Mouse (Mus musculus) forebrain, embryonic 14.5 days (tissue): Measurements from ENCODE around the gene Hdac5. TPM values are rescaled to one million over a fixed set of nuclear protein-coding genes. Genes with fewer than 3 reads are reported as not detected.

ENCODE experiments used
- ATAC-seq: fragments of 200-750 bp; cut with Nextera tagmentation; 2 replicates; pipeline ENCODE4 v1.8.0; 2017; ENCODE audit warnings: mild to moderate bottlenecking, moderate library complexity
- DNase-seq: peaks from one replicate; pipeline ENCODE4 v3.0.0-alpha.2; 2015; ENCODE audit warnings: low spot score
- H3K27ac ChIP-seq: fragments of 300-500 bp; sonication (generic); 2 replicates; pipeline ENCODE4 v1.5.1; 2014; ENCODE audit warnings: low read depth, mild to moderate bottlenecking, control low read depth, low read length, moderate library complexity
- H3K27me3 ChIP-seq: fragments of 300-500 bp; sonication (generic); replicated peaks from 2 replicates; pipeline ENCODE4 v1.6.1; 2014; ENCODE audit warnings: low read length, control low read depth, mixed read lengths; ENCODE audit not compliant: control insufficient read depth, insufficient read depth
- H3K36me3 ChIP-seq: fragments of 300-500 bp; sonication (generic); 2 replicates; pipeline ENCODE4 v1.6.1; 2014; ENCODE audit warnings: low read length, control low read depth; ENCODE audit not compliant: control insufficient read depth, insufficient read depth
- H3K4me1 ChIP-seq: fragments of 300-500 bp; sonication (generic); 2 replicates; pipeline ENCODE4 v1.6.1; 2014; ENCODE audit warnings: antibody characterized with exemption, low read length, control low read depth; ENCODE audit not compliant: control insufficient read depth, insufficient read depth
- H3K4me2 ChIP-seq: fragments of 300-500 bp; sonication (generic); 2 replicates; pipeline ENCODE4 v1.6.1; 2014; ENCODE audit warnings: mild to moderate bottlenecking, control low read depth, low read length
- H3K4me3 ChIP-seq: fragments of 300-500 bp; sonication (generic); 2 replicates; pipeline ENCODE4 v1.5.1; 2014; ENCODE audit warnings: low read depth, low read length, control low read depth
- H3K9ac ChIP-seq: fragments of 300-500 bp; sonication (generic); 2 replicates; pipeline ENCODE4 v1.6.1; 2014; ENCODE audit warnings: mild to moderate bottlenecking, low read length, control low read depth, moderate library complexity
- H3K9me3 ChIP-seq: fragments of 300-500 bp; sonication (generic); replicated peaks from 2 replicates; pipeline ENCODE4 v1.6.1; 2016; ENCODE audit warnings: low read length, control low read depth, mixed read lengths; ENCODE audit not compliant: control insufficient read depth
- WGBS: fragments of 180-500 bp; shearing (Covaris S2); extraction: QIAGEN DNeasy Blood & Tissue Kit; methylation state at CpG from one replicate; pipeline ENCODE4 v1.1.7; 2014; 5-methylcytosine and 5-hydroxymethylcytosine counted together
- polyA plus RNA-seq: library from polyadenylated mRNA; unstranded; fragments of >200 nt; fragmentation: Nextera tagmentation; extraction: Ambion mirVana; gene quantifications from 2 replicates; pipeline ENCODE4 v1.2.1, GENCODE M21; 2014

Gene Hdac5
- polyA plus RNA-seq, 1 experiment from 2014 or later: 38.9 TPM

DNA sequence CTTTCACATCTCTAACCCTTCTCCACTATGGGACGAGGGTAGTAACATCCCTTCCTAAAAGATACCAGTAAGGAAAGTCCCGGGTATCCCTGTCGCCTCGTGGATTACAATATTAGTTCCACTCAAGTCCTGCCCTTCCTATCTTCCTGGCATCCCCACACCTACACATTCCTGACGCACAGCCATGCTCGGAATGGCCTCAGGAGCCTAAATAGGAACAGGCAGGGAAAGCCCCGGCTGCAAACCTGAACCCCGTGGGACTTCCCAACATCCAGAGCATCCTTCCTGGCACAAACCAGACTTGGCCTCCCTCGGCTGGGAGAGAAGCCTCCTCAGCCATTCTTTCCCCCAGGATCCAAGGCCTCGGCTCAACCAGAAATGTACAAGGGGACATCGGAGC is 14.5 kb downstream of the Hdac5 start:
- Histone ChIP-seq H3K27me3 (no peaks in the 10 kb centered on the region), H3K4me2 (no peak overlapping the region), H3K9me3 (no peaks in the 10 kb centered on the region), H3K4me3 (no peak overlapping the region), H3K4me1 (peaks cover 45% of the 10 kb centered on the region), H3K36me3 (peaks cover 14% of the 10 kb centered on the region; the same call in 1 of the 2 replicates), H3K9ac (no peak overlapping the region), H3K27ac (no peak overlapping the region)
- WGBS: 80% methylated on average over 11 of the region's 11 CpGs
- DNase-seq (no peak), ATAC-seq (no peak)

DNA sequence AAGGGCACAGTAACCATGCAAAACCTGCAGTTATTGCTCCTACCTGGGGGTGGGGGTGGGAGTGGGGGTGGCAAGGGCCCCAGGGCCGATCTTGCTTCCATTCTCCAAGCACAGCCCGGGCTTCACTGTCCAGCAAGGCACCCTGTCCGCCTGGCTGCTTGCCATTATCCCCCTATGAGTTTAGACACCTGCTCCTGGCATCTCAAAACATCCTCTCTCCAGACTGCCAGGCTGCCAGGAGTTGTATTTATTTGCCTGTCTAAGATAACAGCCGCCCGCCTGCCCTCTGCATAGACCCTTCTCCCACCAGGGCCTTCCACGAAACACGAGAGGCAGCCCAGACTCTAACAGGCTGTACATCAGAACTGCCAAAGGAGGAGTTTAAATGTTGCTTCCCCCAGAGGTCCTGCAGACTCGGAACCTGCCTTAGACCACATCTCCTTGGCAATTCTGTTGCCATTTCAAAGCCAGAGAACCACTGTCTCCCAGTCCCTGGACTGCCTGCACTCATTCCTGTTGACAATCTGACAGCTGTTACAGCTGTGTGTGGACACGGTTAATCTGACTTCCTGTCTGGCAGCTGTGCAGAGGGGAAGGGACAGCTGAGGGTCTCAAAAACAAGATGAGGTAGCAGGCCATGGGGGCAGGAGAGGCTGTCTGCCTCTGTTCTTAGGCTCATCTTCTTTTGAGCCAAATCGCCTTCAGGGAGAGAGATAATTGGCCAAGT is 15.4 kb downstream of the Hdac5 start:
- Histone ChIP-seq H3K4me1 (peaks cover 41% of the 10 kb centered on the region), H3K9ac (no peak overlapping the region), H3K4me2 (no peak overlapping the region), H3K4me3 (no peak overlapping the region), H3K27ac (no peak overlapping the region), H3K36me3 (peaks cover 14% of the 10 kb centered on the region; the same call in 1 of the 2 replicates), H3K27me3 (no peaks in the 10 kb centered on the region), H3K9me3 (no peaks in the 10 kb centered on the region)
- 72% methylated on average over 10 of the region's 10 CpGs for WGBS
- DNase-seq: no peak
- no peak for ATAC-seq

- Histone ChIP-seq H3K9me3 (no peaks in the 10 kb centered on the region), H3K4me3 (no peak overlapping the region), H3K27me3 (no peaks in the 10 kb centered on the region), H3K9ac (no peak overlapping the region), H3K4me2 (no peak overlapping the region), H3K36me3 (peaks cover 10% of the 10 kb centered on the region), H3K27ac (no peak overlapping the region), H3K4me1 (peaks cover 30% of the 10 kb centered on the region)
- ATAC-seq: no peak
- DNase-seq: peak; percentile 32
- 52% methylated on average over 18 of the region's 18 CpGs for WGBS
These were observed 18.0 kb downstream of the Hdac5 start for GRCm38 (mm10) chr11:102211936-102212341.

DNA sequence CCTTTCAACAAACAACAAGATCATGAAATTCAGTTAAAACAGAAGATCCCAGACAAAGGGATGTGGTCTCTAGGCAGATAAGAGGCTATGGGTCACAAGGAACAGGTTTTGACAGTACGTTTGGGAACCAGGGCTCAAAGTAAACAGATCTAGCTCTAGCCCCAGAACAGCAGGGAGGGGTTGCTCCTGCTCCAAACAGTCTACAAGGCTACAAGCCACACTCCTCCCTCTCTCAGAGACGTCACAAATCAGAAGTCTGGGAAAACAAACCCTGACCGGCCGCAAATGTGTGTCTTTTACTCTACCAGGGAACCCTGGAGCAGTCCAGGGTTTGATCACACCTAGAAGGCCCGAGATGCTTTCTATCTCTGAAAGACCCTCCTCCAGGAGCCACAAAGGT is 19.0 kb downstream of the Hdac5 start:
- H3K4me3 ChIP-seq: no peak overlapping the region
- no peak for ATAC-seq
- no peak overlapping the region for H3K4me2 ChIP-seq
- peaks cover 26% of the 10 kb centered on the region for H3K4me1 ChIP-seq
- no peaks in the 10 kb centered on the region for H3K9me3 ChIP-seq
- H3K27me3 ChIP-seq: no peaks in the 10 kb centered on the region
- 77% methylated on average over 5 of the region's 5 CpGs for WGBS
- H3K27ac ChIP-seq: no peak overlapping the region
- H3K36me3 ChIP-seq: peaks cover 19% of the 10 kb centered on the region
- no peak overlapping the region for H3K9ac ChIP-seq
- DNase-seq: no peak

GRCm38 (mm10) chr11:102210185-102210584 is 19.8 kb downstream of the Hdac5 start:
- Histone ChIP-seq H3K4me3 (no peak overlapping the region), H3K4me2 (no peak overlapping the region), H3K4me1 (peaks cover 26% of the 10 kb centered on the region), H3K27me3 (no peaks in the 10 kb centered on the region), H3K36me3 (peaks cover 28% of the 10 kb centered on the region), H3K27ac (no peak overlapping the region), H3K9ac (no peak overlapping the region; the same call in 1 of the 2 replicates), H3K9me3 (no peaks in the 10 kb centered on the region)
- no peak for ATAC-seq
- WGBS: 67% methylated on average over 3 of the region's 3 CpGs
- DNase-seq: no peak

DNA sequence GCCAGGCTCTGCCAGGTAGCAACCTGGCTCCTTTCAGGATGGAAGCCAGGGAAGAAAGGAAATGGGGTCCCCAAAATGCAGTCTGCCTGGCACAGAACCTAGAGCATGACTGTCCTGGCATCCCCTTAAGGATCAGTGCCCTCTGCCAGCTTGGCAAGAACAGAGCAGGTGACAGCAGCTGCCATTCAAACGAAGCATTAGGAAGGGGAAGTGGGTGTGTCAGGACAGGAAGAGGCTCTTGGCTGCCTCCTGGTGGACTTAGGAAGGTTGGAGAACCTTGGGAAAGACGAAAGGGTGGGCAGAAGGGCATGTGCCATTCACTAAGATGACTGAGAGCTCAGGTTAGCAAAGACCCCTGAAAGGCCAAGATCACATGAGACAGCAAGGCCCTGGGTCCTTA is 20.2 kb downstream of the Hdac5 start:
- WGBS: 12% methylated on average over 2 of the region's 2 CpGs
- H3K27me3 ChIP-seq: no peaks in the 10 kb centered on the region
- no peak overlapping the region; the same call in 1 of the 2 replicates for H3K9ac ChIP-seq
- H3K4me1 ChIP-seq: peaks cover 23% of the 10 kb centered on the region
- 0 out of 2 replicates have a peak overlapping the region, but pooled peaks have one; percentile 5 for H3K27ac ChIP-seq
- DNase-seq (peak; percentile 47), ATAC-seq (no peak)
- H3K9me3 ChIP-seq: no peaks in the 10 kb centered on the region
- H3K4me3 ChIP-seq: no peak overlapping the region
- H3K4me2 ChIP-seq: no peak overlapping the region
- peaks cover 32% of the 10 kb centered on the region for H3K36me3 ChIP-seq

DNA sequence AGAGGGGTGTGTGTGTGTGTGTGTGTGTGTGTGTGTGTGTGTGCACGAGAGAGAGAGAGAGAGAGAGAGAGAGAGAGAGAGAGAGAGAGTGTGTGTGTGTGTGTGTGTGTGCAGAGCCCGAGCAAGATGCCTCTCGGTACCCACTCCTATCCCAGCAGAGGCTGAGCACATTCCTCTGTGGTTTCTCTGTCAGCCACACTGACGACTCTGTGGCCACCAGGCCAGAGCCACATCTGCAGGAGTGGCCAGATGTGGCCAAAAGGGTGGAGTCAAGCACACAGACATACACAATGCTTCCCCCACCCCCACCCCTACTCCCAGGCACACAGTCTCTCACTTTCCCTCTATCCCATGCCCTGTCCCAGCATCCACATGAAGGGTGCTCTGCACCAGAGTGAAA is 21.1 kb downstream of the Hdac5 start:
- ATAC-seq: no peak
- H3K4me1 ChIP-seq: peaks cover 20% of the 10 kb centered on the region
- H3K4me3 ChIP-seq: no peak overlapping the region
- H3K9ac ChIP-seq: no peak overlapping the region
- peaks cover 41% of the 10 kb centered on the region for H3K36me3 ChIP-seq
- H3K9me3 ChIP-seq: no peaks in the 10 kb centered on the region
- no peak overlapping the region for H3K4me2 ChIP-seq
- H3K27me3 ChIP-seq: no peaks in the 10 kb centered on the region
- no peak for DNase-seq
- H3K27ac ChIP-seq: no peak overlapping the region
- 55% methylated on average over 4 of the region's 4 CpGs for WGBS

DNA sequence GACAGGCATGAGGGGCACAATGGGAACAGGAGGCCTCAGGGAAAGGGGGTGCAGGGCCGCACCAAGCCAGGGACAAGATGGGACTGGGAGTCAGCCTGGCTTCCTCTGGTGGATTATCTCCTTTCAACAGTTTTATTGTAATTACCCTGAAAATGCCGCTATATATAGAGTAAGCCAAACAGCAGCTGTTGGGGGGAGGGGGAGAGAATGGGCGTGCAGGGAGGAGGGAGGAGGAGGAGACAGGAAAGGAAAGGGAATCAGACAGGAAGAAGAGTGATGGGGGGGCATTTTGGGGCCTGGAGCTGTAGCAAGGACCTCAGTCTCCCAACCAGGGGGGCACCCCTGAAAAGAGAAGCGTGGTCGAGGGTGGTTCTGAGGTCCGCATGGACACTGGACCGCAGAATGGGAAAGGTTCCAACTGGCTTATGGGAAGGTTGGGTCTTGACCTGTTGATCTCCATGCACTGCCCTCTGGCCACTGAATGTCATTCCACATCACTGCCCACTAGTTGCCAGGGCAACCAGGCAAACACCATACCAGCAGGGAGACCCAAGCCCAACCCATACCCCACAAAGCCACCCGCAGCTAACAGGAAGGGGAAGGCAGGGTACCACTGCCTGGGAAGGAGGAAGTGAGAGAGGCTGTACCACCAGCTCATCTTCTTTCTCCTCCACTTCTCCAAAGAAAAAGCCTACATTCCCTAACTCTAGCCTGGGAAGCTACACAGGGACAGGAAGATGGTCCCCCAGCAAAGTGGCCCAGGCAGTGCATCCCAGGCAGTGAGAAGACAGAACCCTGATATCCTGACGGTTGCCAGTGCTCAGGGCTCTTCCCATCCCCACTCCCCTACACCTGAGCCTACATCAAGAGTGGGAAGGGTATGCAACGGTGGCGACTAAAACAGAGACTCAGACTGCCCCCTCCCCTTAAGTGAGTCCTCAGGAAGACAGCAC is 21.9 kb downstream of the Hdac5 start:
- H3K4me2 ChIP-seq: no peak overlapping the region
- H3K4me3 ChIP-seq: no peak overlapping the region
- no peaks in the 10 kb centered on the region for H3K9me3 ChIP-seq
- H3K36me3 ChIP-seq: peaks cover 44% of the 10 kb centered on the region
- ATAC-seq: peak; percentile 54; the same call in 1 of the 2 replicates
- peaks cover 20% of the 10 kb centered on the region for H3K4me1 ChIP-seq
- H3K9ac ChIP-seq: 0 out of 2 replicates have a peak overlapping the region, but pooled peaks have one; percentile 1
- WGBS: 44% methylated on average over 11 of the region's 11 CpGs
- peak overlapping the region; percentile 67; the same call in 1 of the 2 replicates for H3K27ac ChIP-seq
- DNase-seq: peak; percentile 80
- H3K27me3 ChIP-seq: no peaks in the 10 kb centered on the region
